Mouse (Mus musculus): ENCODE measurements around the gene Atp8a2.
"Not testable (repeated sequence)": the region's sequence is repeated elsewhere in the genome, so short reads cannot be mapped to it uniquely, and the experiment has no call there.

Gene Atp8a2

GRCm38 (mm10) chr14:60026647-60027046 lies 170.3 kb downstream of the Atp8a2 start:
- peak; percentile 19 to 73 for DNase-seq (ENCODE audit: low spot score in 2 of 2)

GRCm38 (mm10) chr14:60015891-60016290 lies 181.1 kb downstream of the Atp8a2 start:
- DNase-seq (ENCODE audit: low spot score in 2 of 2), result peak; percentile 64 to 72

GRCm38 (mm10) chr14:60001801-60002200 lies 195.2 kb downstream of the Atp8a2 start:
- DNase-seq (ENCODE audit: low spot score in 2 of 2), result no peak

- no peak for DNase-seq (ENCODE audit: low spot score in 2 of 2)
These were observed 208.1 kb downstream of the Atp8a2 start for GRCm38 (mm10) chr14:59988860-59989259.

DNA sequence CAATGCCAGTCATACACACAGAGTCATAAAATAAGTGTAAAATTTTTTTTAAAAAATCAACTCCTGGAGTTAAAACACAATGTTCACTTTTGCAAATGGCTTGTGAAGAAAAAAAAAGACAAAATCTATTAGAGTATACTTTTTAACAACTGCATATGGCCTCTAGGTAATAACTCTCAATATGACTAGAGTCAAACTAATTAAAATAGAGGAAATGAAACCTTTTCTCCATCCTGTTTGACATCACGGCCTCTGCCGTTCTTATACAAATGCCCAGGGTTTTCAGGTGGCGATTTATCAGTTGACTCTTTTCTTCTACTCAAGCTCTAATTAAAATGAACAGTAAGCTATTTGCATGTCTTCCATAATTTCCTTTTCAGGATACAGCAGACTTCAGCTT lies 209.0 kb downstream of the Atp8a2 start:
- DNase-seq (ENCODE audit: low spot score in 2 of 2), result no peak

DNA sequence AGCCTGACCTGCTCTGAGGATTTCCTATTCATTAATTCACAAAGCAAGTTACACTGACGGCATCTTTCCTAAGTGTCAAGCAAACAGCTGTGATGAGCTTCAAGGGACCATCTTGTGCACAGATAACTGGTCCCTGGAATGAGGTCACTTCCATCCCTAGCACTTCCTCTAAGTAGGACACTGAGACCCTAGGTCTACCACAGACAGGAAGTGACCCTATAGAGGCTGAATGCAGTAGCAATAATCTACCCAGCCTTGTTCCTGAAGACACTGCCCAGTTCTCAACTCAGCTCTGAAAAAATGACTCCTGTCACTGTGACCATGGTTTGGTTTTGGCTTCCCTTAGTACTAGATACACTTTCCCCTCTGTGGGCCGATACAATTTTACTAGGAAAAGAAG lies 219.0 kb downstream of the Atp8a2 start:
- no peak for DNase-seq (ENCODE audit: low spot score in 2 of 2)

DNA sequence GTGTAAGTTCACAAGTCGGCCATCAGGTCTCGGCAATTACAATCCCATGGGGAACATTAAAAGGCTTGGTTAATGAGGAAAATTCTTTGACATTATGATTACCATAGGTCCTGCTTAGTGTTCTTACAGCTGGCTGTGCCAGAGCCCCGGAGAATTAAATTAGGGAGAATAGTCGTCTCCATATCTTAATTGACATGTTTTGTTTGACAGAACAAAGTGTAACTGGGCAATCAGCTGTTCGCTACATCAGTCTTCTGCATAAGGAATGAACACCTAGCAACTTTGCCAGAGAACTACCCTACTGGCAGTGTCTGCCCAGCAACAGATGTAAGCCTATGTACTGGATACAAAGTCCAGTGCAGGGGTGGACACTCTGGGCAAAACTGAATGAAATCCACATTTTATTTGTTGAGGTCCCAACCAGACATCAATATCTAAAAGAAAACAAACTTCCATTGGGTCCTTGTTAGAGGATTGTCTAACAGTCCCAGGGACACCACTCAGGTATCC lies 225.7 kb downstream of the Atp8a2 start:
- DNase-seq (ENCODE audit: low spot score in 2 of 2), result no peak

- no peak for DNase-seq (ENCODE audit: low spot score in 2 of 2)
These were observed 227.4 kb downstream of the Atp8a2 start for GRCm38 (mm10) chr14:59969485-59970134.

DNA sequence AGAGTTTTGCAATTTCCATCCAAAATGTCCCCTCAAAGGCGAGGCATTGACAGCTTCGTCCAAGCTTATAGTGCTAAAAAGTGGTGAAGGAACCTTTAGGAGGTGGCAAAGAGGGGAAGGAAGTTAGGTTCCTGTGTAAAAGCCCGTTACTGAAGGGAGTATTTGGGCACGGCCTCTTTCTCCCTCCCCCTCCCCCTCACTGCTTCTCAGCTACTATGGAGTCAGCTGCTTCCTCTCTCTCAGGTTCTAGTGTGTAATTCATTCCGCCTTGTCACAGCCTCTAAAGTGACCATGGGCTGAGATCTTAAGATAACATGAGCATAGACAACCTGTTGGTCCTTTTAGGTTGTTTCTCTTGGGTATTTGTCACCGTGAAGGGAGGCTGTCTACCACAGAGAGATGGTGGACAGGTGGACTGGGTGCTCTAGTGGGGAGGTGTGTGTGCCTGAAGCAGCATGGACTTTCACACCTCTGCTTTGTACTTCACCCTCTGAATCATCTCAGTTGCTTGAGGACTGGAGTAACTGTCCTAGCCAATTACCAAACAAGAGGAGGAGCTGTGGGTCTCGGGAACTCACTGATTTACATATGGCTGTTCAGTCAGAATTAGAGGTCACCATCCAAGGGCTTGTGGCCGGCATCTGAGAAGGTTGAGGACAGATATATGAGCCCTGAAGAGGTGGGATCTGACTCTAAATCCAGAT lies 229.0 kb downstream of the Atp8a2 start:
- no peak for DNase-seq (ENCODE audit: low spot score in 2 of 2)

DNA sequence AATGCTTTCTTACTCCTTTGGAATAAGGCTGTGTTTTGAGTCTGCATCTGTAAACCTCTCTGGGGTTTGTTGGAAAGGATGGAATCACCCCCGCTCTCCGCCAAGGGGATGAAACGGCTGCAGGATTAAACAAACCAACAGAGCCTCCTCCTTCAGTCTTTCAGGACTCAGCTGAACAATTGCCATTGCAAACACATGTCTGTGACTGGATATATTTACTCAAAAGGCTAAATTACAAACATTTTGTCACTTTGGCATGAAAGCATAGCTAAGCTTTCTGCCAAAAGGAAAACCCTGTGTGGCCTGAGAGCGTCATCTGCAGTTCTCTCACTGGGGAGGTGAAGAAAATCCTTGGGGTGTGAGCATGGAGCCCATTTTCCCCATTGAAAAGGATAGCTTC lies 230.0 kb downstream of the Atp8a2 start:
- no peak for DNase-seq (ENCODE audit: low spot score in 2 of 2)

GRCm38 (mm10) chr14:59964569-59964968 lies 232.4 kb downstream of the Atp8a2 start:
- no peak for DNase-seq (ENCODE audit: low spot score in 2 of 2)

DNA sequence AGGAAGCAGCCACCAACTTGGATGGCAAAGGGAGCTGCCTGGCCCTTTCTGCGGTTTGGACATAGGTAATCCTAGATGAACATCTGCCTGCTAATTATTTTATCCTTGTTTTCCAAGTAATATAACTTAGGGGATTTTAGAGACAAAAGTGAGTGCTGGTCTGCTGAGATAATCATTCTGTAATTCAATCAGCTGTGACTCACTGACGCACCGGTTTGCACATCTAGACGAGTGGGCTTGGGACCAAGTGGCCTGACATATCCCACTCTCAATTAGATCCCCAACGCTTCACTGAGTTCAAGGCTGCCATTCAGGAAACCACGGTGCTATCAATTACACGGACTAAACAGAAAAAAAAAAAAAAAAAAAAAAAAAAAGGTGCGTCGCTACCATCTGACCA lies 236.0 kb downstream of the Atp8a2 start:
- DNase-seq (ENCODE audit: low spot score in 2 of 2), result no peak

DNA sequence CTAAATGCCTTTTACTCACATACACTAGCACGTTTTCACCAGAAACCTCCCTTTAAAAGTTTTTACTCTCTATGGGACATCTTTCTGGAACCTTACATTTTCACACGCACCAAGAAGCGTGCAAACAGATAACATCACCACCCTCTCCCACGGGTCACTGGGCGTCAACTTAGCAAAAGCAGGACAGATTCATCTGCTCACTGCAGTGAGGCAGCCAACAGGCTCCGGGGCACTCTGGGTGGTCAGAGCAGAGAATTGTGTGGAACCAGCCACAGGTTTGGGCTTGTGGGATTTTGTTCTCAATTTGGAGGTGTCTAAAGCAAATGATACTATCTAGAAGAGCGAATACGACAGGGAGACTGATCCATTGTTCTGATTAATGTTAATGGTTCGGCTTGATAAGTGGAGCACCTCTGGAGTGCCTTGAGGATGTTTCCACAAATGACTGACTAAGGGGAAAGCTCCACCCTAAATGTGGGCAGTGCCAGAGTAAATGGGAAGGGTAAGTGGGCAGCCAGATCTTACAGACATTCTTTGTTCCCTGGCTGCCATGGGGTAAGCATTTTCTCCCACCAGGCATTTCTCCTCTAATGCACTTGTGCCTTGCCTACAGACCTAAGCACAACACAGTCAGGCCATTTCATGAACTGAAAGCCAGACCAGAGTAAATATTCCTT lies 236.6 kb downstream of the Atp8a2 start:
- peak in 1 of 2 experiments; percentile 0 for DNase-seq (ENCODE audit: low spot score in 2 of 2)

DNA sequence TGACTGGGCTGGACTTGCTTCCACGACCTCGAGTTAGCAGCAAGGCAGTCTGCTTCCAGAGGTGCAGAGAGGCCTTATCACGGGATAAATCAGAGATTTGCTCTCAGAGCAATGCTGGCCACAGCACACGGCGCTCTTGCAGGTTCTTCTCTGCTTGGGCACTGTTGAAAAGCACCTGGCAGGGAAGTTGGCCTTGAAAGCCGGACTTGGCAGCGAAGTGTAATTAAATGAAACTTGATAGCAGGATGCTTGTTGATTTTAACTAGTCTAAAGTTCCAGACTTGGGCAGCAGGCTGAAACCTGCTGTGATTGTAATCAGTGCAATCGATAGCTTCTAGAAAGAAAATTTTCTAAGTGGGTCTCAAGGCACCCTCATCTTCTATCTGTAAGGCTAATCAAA lies 237.3 kb downstream of the Atp8a2 start:
- DNase-seq (ENCODE audit: low spot score in 2 of 2), result peak; percentile 1 to 5

GRCm38 (mm10) chr14:59949983-59950382 lies 247.0 kb downstream of the Atp8a2 start:
- DNase-seq (ENCODE audit: low spot score in 2 of 2), result no peak

GRCm38 (mm10) chr14:59942864-59943611 lies 253.9 kb downstream of the Atp8a2 start:
- peak; percentile 72 to 81 for DNase-seq (ENCODE audit: low spot score in 2 of 2)

GRCm38 (mm10) chr14:59942199-59942598 lies 254.8 kb downstream of the Atp8a2 start:
- no peak for DNase-seq (ENCODE audit: low spot score in 2 of 2)

GRCm38 (mm10) chr14:59932355-59932754 lies 264.6 kb downstream of the Atp8a2 start:
- DNase-seq (ENCODE audit: low spot score in 2 of 2), result no peak

DNA sequence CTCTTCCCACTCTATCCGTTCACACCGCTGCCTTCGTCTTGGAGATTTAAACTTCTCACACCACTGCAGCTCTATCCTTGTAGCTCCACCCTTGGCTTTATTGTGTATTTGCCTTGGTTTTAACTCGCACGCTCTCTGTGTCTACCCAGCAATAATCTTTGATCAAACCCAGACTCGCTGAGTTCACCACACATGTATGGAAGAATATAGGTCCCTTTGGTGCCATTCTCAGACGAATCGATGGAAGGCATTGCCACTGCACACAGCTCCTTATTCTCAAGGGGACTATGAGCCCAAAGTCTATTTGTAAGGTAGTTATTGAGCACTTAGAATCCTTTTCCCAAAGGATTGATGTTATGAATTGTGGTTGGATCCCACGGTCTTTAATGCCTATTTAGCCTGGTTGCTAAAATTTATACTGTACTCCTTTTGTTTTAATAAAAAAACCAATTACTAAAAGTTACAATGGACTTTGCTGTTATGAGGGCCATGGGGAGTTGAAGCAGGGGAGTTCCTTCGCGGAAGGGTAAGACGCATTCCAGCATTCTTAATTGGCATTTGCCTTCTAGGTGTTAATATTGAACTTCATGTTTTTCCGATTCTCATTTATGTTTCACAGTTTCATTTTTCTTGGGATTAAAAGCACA lies 265.4 kb downstream of the Atp8a2 start:
- no peak for DNase-seq (ENCODE audit: low spot score in 2 of 2)

DNA sequence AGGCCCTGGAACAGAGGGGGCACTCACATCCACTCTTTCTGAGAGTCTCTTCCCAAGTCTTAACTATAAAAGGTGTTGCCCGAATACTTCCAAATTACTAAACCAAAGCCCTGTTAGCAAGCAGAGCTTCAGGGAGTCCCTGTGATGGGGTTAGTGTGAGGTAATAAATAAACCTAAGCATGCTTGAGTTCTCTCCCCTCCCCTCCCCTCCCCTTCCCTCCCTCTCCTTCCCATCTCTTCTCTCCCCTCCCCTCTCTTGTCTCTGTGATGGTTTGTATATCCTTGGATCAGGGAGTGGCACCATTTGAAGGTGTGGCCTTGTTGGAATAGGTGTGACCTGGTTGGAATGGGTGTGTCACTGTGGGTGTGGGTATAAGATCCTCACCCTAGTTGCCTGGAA lies 267.8 kb downstream of the Atp8a2 start:
- DNase-seq (ENCODE audit: low spot score in 2 of 2), result not testable (repeated sequence)

DNA sequence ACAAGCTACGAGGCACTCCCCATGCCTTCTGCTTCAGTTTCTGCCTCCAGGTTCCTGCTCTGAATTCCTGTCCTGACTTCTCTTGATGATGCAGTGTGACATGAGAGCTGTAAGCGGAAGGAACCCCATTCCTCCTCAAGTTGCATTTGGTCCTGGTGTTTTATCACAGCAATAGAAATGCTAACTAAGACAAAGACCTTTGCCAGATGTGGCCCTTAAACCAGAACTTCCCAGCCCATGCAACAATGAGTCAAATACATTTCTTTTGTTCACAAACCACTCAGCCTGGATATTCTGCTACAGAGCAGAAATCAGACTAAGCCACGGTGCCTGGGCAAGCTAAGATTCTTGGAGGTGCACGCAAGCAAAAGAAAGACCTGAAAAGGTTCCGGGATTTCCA lies 268.2 kb downstream of the Atp8a2 start:
- no peak for DNase-seq (ENCODE audit: low spot score in 2 of 2)
